Mouse (Mus musculus): Measurements from ENCODE around the gene Hdgfl2. TPM values are rescaled to one million over a fixed set of nuclear protein-coding genes. Genes with fewer than 3 reads are reported as not detected.

The Hdgfl2 gene
- polyA plus RNA-seq (2012; rRNA removed): 80.6 and 83.3 TPM in 2 replicates

GRCm38 (mm10) chr17:56078880-56079795, at the start of gene Hdgfl2:
Gene Hdgfl2 (plus strand): TSS chr17:56079634.
- TF ChIP-seq POLR2A (IDR thresholded peaks at IDR 0.05; ENCODE audit: control insufficient read depth, extremely low read depth, insufficient read depth, low read length, poor library complexity) (peak; percentile 80; the same call in 1 of the 2 replicates), CTCF (IDR thresholded peaks at IDR 0.05; ENCODE audit: borderline replicate concordance, control insufficient read depth, extremely low read depth, insufficient read depth, low read length, poor library complexity) (no peak)
- under 1% methylated on average over 61 of the region's 61 CpGs for WGBS
- Histone ChIP-seq H3K36me3 (ENCODE audit: control insufficient read depth, insufficient read depth, low read length) (no peaks in the 10 kb centered on the region), H3K27me3 (ENCODE audit: control insufficient read depth, insufficient read depth, low read length) (no peaks in the 10 kb centered on the region), H3K4me3 (ENCODE audit: control insufficient read depth, insufficient read depth, low read length) (peak within 1 kb of the TSS; percentile 88), H3K27ac (ENCODE audit: control insufficient read depth, insufficient read depth, low read length) (peak within 1 kb of the TSS; percentile 25; the same call in 1 of the 2 replicates), H3K4me1 (replicated peaks; ENCODE audit: control insufficient read depth, insufficient read depth, low read length) (peaks cover 26% of the 10 kb centered on the region)
- DNase-seq: peak; percentile 99

GRCm38 (mm10) chr17:56030238-56030870, 49.1 kb upstream of the Hdgfl2 start:
- Histone ChIP-seq H3K4me1 (replicated peaks; ENCODE audit: control insufficient read depth, insufficient read depth, low read length) (peaks cover 58% of the 10 kb centered on the region), H3K36me3 (ENCODE audit: control insufficient read depth, insufficient read depth, low read length) (no peaks in the 10 kb centered on the region), H3K27me3 (ENCODE audit: control insufficient read depth, insufficient read depth, low read length) (no peaks in the 10 kb centered on the region), H3K27ac (ENCODE audit: control insufficient read depth, insufficient read depth, low read length) (peak overlapping the region; percentile 5; the same call in 1 of the 2 replicates), H3K4me3 (ENCODE audit: control insufficient read depth, insufficient read depth, low read length) (no peak overlapping the region)
- DNase-seq: no peak
- WGBS: 68% methylated on average over 9 of the region's 9 CpGs
- TF ChIP-seq POLR2A (IDR thresholded peaks at IDR 0.05; ENCODE audit: control insufficient read depth, extremely low read depth, insufficient read depth, low read length, poor library complexity): no peak
- TF ChIP-seq CTCF (IDR thresholded peaks at IDR 0.05; ENCODE audit: borderline replicate concordance, control insufficient read depth, extremely low read depth, insufficient read depth, low read length, poor library complexity): no peak

GRCm38 (mm10) chr17:56030919-56031318, 48.5 kb upstream of the Hdgfl2 start:
- Histone ChIP-seq H3K27me3 (ENCODE audit: control insufficient read depth, insufficient read depth, low read length) (no peaks in the 10 kb centered on the region), H3K36me3 (ENCODE audit: control insufficient read depth, insufficient read depth, low read length) (no peaks in the 10 kb centered on the region), H3K4me3 (ENCODE audit: control insufficient read depth, insufficient read depth, low read length) (no peak overlapping the region), H3K4me1 (replicated peaks; ENCODE audit: control insufficient read depth, insufficient read depth, low read length) (peaks cover 59% of the 10 kb centered on the region), H3K27ac (ENCODE audit: control insufficient read depth, insufficient read depth, low read length) (peak overlapping the region; percentile 5; the same call in 1 of the 2 replicates)
- TF ChIP-seq POLR2A (IDR thresholded peaks at IDR 0.05; ENCODE audit: control insufficient read depth, extremely low read depth, insufficient read depth, low read length, poor library complexity) (no peak), CTCF (IDR thresholded peaks at IDR 0.05; ENCODE audit: borderline replicate concordance, control insufficient read depth, extremely low read depth, insufficient read depth, low read length, poor library complexity) (peak; percentile 20; the same call in 1 of the 2 replicates)
- DNase-seq: peak; percentile 46
- WGBS: 13% methylated on average over 5 of the region's 5 CpGs

GRCm38 (mm10) chr17:56031431-56031830, 48.0 kb upstream of the Hdgfl2 start:
- DNase-seq: no peak
- H3K27me3 ChIP-seq (ENCODE audit: control insufficient read depth, insufficient read depth, low read length): no peaks in the 10 kb centered on the region
- H3K36me3 ChIP-seq (ENCODE audit: control insufficient read depth, insufficient read depth, low read length): no peaks in the 10 kb centered on the region
- peaks cover 59% of the 10 kb centered on the region for H3K4me1 ChIP-seq (replicated peaks; ENCODE audit: control insufficient read depth, insufficient read depth, low read length)
- 0 out of 2 replicates have a peak overlapping the region, but pooled peaks have one; percentile 17 for H3K27ac ChIP-seq (ENCODE audit: control insufficient read depth, insufficient read depth, low read length)
- H3K4me3 ChIP-seq (ENCODE audit: control insufficient read depth, insufficient read depth, low read length): no peak overlapping the region
- 89% methylated on average over 7 of the region's 7 CpGs for WGBS
- TF ChIP-seq CTCF (IDR thresholded peaks at IDR 0.05; ENCODE audit: borderline replicate concordance, control insufficient read depth, extremely low read depth, insufficient read depth, low read length, poor library complexity): no peak
- TF ChIP-seq POLR2A (IDR thresholded peaks at IDR 0.05; ENCODE audit: control insufficient read depth, extremely low read depth, insufficient read depth, low read length, poor library complexity): no peak

GRCm38 (mm10) chr17:56032127-56032733, 47.2 kb upstream of the Hdgfl2 start:
- H3K4me1 ChIP-seq (replicated peaks; ENCODE audit: control insufficient read depth, insufficient read depth, low read length): peaks cover 58% of the 10 kb centered on the region
- 74% methylated on average over 6 of the region's 6 CpGs for WGBS
- H3K27ac ChIP-seq (ENCODE audit: control insufficient read depth, insufficient read depth, low read length): peak overlapping the region; percentile 31; the same call in 1 of the 2 replicates

GRCm38 (mm10) chr17:56032831-56033230, 46.6 kb upstream of the Hdgfl2 start:
- DNase-seq: peak; percentile 65

More at GRCm38 (mm10) chr17:56032127-56032733, 47.2 kb upstream of the Hdgfl2 start:
- TF ChIP-seq POLR2A (IDR thresholded peaks at IDR 0.05; ENCODE audit: control insufficient read depth, extremely low read depth, insufficient read depth, low read length, poor library complexity) (no peak), CTCF (IDR thresholded peaks at IDR 0.05; ENCODE audit: borderline replicate concordance, control insufficient read depth, extremely low read depth, insufficient read depth, low read length, poor library complexity) (no peak)
- DNase-seq: no peak
- H3K27me3 ChIP-seq (ENCODE audit: control insufficient read depth, insufficient read depth, low read length): no peaks in the 10 kb centered on the region
- no peak overlapping the region for H3K4me3 ChIP-seq (ENCODE audit: control insufficient read depth, insufficient read depth, low read length)
- no peaks in the 10 kb centered on the region for H3K36me3 ChIP-seq (ENCODE audit: control insufficient read depth, insufficient read depth, low read length)

More at GRCm38 (mm10) chr17:56032831-56033230, 46.6 kb upstream of the Hdgfl2 start:
- TF ChIP-seq CTCF (IDR thresholded peaks at IDR 0.05; ENCODE audit: borderline replicate concordance, control insufficient read depth, extremely low read depth, insufficient read depth, low read length, poor library complexity) (no peak), POLR2A (IDR thresholded peaks at IDR 0.05; ENCODE audit: control insufficient read depth, extremely low read depth, insufficient read depth, low read length, poor library complexity) (no peak)
- Histone ChIP-seq H3K27me3 (ENCODE audit: control insufficient read depth, insufficient read depth, low read length) (no peaks in the 10 kb centered on the region), H3K27ac (ENCODE audit: control insufficient read depth, insufficient read depth, low read length) (no peak overlapping the region; the same call in 1 of the 2 replicates), H3K36me3 (ENCODE audit: control insufficient read depth, insufficient read depth, low read length) (no peaks in the 10 kb centered on the region), H3K4me3 (ENCODE audit: control insufficient read depth, insufficient read depth, low read length) (no peak overlapping the region), H3K4me1 (replicated peaks; ENCODE audit: control insufficient read depth, insufficient read depth, low read length) (peaks cover 54% of the 10 kb centered on the region)
- WGBS: 17% methylated on average over 7 of the region's 7 CpGs

Data from thymus, adult 2 months (tissue).